Mouse (Mus musculus): Measurements from ENCODE around the gene Lypd6b.

- TF ChIP-seq GATA1 (IDR thresholded peaks at IDR 0.05; ENCODE audit: low read length), result no peak
- TF ChIP-seq TAL1 (IDR thresholded peaks at IDR 0.05; ENCODE audit: low read length), result no peak
Measured at GRCm38 (mm10) chr2:49748628-49749342, 38.7 kb upstream of the Lypd6b start.
